Mouse (Mus musculus): ENCODE measurements around the gene Carns1. TPM values are rescaled to one million over a fixed set of nuclear protein-coding genes. Genes with fewer than 3 reads are reported as not detected.
"Not testable (repeated sequence)": the region's sequence is repeated elsewhere in the genome, so short reads cannot be mapped to it uniquely, and the experiment has no call there.

The Carns1 gene
- polyA plus RNA-seq, 1 experiment, result 21.4 TPM

DNA sequence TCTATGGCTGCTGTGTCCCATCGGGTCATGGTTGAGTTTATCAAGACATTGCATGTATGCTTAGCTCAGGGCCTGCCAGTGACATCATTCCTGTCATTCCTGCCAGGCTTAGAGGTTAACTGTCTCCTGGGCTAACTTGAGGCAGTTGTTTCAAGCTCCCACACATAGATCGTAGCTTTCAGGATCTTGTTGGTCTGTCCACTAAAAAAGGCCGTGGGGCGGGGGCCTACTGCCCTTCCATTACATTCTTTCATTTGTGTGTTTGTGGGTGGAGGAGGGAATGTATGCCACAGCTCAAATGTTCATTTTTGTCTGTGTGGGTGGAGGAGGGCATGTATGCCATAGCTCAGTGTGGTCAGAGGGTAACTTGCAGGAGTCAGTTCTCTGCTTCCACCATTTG, 45.2 kb downstream of the Carns1 start:
- Histone ChIP-seq H3K4me1 (ENCODE audit: control insufficient read depth, insufficient read depth, low read length) (no peaks in the 10 kb centered on the region), H3K4me3 (ENCODE audit: insufficient read depth, low read length) (no peak overlapping the region), H3K27ac (ENCODE audit: insufficient read depth, low read length) (no peak overlapping the region)
- TF ChIP-seq CTCF (IDR thresholded peaks at IDR 0.05; ENCODE audit: extremely low read depth, insufficient read depth, low read length), result no peak
- no peak for TF ChIP-seq POLR2A (IDR thresholded peaks at IDR 0.05; ENCODE audit: extremely low read depth, insufficient read depth, low read length)

DNA sequence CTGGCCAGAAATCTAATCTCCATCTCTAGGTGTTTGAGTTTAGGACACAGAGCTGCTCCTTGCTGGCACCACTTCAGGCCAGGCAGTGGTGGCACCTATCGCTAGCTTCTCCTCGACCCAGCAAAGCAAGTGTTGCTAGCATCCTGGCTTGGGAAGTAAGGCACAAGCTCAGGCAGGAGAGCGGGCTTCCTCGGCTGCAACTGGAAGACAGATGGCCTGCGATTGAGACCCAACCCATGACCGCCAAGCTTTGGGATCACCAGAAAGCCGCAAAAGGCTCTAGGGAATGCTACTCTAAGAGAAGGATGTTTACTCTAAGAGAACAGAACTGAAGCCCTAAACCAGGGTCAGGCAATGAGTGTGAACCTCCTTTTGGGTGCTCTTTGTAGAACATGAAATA, 45.8 kb downstream of the Carns1 start:
- no peak overlapping the region for H3K27ac ChIP-seq (ENCODE audit: insufficient read depth, low read length)
- TF ChIP-seq CTCF (IDR thresholded peaks at IDR 0.05; ENCODE audit: extremely low read depth, insufficient read depth, low read length) (no peak), POLR2A (IDR thresholded peaks at IDR 0.05; ENCODE audit: extremely low read depth, insufficient read depth, low read length) (no peak)
- no peak overlapping the region for H3K4me3 ChIP-seq (ENCODE audit: insufficient read depth, low read length)
- H3K4me1 ChIP-seq (ENCODE audit: control insufficient read depth, insufficient read depth, low read length), result no peaks in the 10 kb centered on the region

DNA sequence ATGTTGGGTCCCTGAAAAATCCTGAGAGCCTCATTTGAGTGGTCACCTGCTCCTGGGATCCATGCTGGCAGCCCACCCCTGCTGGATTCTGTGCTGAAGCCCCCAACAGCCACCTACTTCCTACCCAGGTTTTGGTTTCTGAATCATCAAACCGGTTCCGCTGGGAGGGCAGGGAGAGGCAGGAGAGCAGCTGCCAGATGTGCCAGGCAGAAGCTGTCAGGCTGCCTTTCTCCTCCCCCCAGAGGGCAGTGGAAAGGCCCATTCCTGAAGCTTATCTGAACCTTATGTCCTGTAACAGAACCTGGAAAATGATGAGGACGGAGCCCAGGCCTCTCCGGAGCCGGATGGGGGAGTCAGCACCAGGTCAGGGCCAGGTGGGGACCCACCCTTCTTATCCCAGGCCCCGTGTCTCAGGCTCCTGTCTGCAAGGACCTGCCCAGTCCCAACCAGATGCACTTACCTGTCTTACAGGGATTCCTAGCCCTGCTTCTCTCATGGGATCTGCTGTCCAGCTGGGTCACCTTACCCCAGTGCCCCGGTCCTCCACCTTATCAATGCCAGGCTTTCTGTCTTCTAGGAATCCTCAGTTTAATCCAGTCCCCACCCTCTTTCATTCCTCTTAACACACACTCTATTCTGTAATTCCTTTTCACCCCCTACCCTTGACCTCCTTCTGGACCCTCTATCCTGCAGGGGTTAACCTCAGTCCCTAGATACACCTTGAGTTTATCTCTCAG, 48.4 kb downstream of the Carns1 start:
- TF ChIP-seq CTCF (IDR thresholded peaks at IDR 0.05; ENCODE audit: extremely low read depth, insufficient read depth, low read length), result no peak
- no peak for TF ChIP-seq POLR2A (IDR thresholded peaks at IDR 0.05; ENCODE audit: extremely low read depth, insufficient read depth, low read length)
- Histone ChIP-seq H3K4me3 (ENCODE audit: insufficient read depth, low read length) (peak overlapping the region; percentile 91), H3K4me1 (ENCODE audit: control insufficient read depth, insufficient read depth, low read length) (no peaks in the 10 kb centered on the region), H3K27ac (ENCODE audit: insufficient read depth, low read length) (peak overlapping the region; percentile 41; the same call in 1 of the 2 replicates)

DNA sequence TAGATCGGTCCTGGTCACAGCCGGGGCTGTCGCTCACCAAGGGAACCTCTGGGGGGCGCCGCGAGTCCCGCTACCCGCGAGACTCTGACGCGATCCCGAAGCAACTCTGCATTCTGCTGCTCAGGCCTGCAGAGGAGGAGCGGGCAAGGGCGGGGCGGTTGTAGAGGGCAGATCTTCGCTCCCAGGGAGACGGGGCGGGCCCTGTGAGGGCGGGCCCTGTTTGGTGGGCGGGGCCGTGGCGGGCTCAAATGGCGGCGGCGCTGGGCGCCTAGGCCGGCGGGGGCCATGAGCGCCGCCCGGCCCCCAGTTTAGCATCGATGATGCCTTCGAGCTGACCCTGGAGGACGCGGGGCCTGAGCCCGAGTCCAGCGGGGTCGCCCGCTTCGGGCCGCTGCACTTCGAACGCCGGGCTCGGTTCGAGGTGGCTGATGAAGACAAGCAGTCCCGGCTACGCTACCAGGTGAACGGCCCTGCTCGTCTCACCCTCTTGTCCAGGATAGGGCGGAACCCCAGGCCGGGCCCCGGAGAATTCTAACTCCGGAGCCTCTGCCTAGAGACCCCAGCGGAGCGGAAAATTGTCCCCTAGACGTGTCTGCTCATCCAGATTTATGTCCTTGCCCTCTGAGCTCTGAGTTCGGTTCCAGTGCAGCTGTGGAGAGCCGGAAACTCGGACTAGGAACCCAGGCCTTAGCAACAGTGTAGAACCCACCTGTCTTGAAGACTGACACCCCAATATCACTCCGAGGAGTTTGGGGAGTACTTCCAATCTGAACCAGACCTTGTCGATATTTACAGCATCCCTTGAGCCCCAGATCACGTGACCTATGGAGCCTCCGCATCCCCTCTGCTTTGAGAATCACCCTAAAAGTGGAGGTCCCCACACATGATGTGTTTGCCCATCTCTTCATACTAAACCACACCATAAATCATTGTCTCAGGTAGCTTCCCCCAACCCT, 49.3 kb downstream of the Carns1 start, which contains the start of gene Aip:
Gene Aip (minus strand): TSS at position 118 of the 956 bp plus-strand sequence.
- Histone ChIP-seq H3K27ac (ENCODE audit: insufficient read depth, low read length) (peak within 1 kb of the TSS; percentile 84), H3K4me3 (ENCODE audit: insufficient read depth, low read length) (peak within 1 kb of the TSS; percentile 91), H3K4me1 (ENCODE audit: control insufficient read depth, insufficient read depth, low read length) (no peaks in the 10 kb centered on the region)
- 0 out of 2 replicates have a peak, but pooled peaks have one; percentile 3 for TF ChIP-seq POLR2A (IDR thresholded peaks at IDR 0.05; ENCODE audit: extremely low read depth, insufficient read depth, low read length)
- TF ChIP-seq CTCF (IDR thresholded peaks at IDR 0.05; ENCODE audit: extremely low read depth, insufficient read depth, low read length), result peak; percentile 32; the same call in 1 of the 2 replicates

DNA sequence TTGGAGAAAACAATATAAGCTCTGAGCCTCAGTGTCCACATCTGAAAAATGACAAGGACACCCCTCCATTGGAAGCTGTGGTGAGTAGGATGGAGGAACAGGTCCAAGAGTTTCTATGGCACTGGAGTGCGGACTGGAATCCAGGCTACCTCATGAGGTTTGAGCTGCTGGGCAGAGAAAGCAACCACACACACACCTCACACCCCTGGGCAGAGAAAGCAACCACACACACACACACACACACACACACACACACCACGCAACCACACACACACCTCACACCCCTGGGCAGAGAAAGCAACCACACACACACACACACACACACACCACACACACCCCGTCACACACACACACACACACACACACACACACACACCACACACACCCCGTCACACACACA, 50.0 kb downstream of the Carns1 start:
- H3K4me3 ChIP-seq (ENCODE audit: insufficient read depth, low read length), result peak overlapping the region; percentile 91
- H3K27ac ChIP-seq (ENCODE audit: insufficient read depth, low read length), result peak overlapping the region; percentile 84
- not testable (repeated sequence) for H3K4me1 ChIP-seq (ENCODE audit: control insufficient read depth, insufficient read depth, low read length)

DNA sequence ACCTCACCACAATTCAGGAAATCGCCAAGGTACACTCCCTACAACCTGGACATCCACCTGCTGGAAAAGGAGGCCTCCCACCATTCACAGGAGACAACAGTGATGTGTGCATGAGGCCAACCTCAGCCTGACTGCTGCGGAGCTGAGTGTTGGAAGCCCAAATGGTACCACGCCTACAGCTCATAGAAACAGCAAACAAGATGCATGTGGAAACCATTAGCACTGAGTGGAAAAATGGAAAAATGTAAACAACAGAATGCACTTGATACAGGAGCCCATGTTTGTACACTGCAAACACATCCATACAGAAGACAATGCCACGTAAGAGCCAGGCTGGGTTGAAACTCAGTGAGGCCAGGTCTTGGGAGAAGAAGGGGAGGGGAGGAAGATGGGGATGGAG, 50.8 kb downstream of the Carns1 start:
- Histone ChIP-seq H3K4me3 (ENCODE audit: insufficient read depth, low read length) (no peak overlapping the region), H3K27ac (ENCODE audit: insufficient read depth, low read length) (no peak overlapping the region), H3K4me1 (ENCODE audit: control insufficient read depth, insufficient read depth, low read length) (peaks cover 4% of the 10 kb centered on the region; the same call in 1 of the 2 replicates)
- TF ChIP-seq CTCF (IDR thresholded peaks at IDR 0.05; ENCODE audit: extremely low read depth, insufficient read depth, low read length), result no peak
- no peak for TF ChIP-seq POLR2A (IDR thresholded peaks at IDR 0.05; ENCODE audit: extremely low read depth, insufficient read depth, low read length)

DNA sequence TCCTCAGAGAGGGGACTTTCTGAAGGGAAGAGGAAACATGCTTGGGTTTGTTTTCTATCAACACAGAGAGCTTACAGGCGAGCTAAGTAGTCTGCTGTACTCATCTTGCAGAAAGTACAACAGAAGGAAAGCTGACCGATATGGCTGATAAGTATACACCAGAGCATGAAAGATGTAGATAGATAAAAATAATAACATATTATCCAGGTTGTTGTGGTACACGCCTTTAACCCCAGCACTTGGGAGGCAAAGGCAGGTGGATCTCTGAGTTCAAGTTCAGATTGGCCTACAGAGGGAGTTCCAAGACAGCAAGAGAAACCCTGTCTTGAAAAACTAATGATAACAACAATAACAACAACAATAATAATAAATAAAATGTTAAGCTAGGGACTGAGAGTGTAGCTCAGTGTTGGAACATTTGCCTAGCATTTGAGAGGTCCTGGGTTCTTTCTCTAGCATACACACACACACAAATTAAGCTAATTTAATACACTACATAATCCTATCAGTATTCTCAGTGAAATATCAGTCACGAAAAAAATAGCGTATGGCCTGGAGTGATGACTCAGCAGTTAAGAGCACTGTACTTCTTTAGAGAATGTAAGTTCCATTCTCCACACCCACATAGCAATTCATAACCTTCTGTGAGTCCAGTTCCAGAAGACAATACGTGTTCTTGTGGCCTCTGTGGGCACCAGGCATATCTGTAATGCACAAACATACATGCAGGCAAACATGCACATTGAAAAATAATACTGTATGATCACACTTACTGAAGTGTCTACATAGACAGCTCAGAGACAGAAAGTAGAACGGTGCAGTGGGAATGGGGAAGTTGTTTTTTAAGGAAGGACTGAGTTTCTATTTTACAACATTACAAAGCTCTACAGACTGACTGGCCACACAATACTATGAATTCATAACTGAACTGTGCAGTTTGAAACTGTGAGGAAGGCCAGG, 52.6 kb downstream of the Carns1 start:
- peaks cover 5% of the 10 kb centered on the region for H3K4me1 ChIP-seq (ENCODE audit: control insufficient read depth, insufficient read depth, low read length)
- H3K27ac ChIP-seq (ENCODE audit: insufficient read depth, low read length), result no peak overlapping the region
- H3K4me3 ChIP-seq (ENCODE audit: insufficient read depth, low read length), result no peak overlapping the region
- no peak for TF ChIP-seq CTCF (IDR thresholded peaks at IDR 0.05; ENCODE audit: extremely low read depth, insufficient read depth, low read length)

DNA sequence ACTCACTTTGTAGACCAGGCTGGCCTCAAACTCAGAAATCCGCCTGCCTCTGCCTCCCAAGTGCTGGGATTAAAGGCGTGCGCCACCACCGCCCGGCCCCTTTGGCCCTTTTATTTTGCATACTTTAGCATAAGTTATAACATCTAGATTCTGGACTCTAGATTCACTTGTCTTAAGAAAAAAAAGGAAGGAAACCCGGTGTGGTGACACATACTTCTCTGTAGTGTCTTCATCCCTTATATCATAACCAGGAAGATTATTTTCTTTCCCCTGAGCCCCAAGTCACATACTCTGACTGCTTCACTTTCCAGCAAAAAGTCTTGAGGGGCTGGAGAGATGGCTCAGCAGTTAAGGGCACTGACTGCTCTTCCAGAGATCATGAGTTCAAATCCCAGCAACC, 53.4 kb downstream of the Carns1 start:
- not testable (repeated sequence) for H3K27ac ChIP-seq (ENCODE audit: insufficient read depth, low read length); H3K4me1 ChIP-seq (ENCODE audit: control insufficient read depth, insufficient read depth, low read length); H3K4me3 ChIP-seq (ENCODE audit: insufficient read depth, low read length)

DNA sequence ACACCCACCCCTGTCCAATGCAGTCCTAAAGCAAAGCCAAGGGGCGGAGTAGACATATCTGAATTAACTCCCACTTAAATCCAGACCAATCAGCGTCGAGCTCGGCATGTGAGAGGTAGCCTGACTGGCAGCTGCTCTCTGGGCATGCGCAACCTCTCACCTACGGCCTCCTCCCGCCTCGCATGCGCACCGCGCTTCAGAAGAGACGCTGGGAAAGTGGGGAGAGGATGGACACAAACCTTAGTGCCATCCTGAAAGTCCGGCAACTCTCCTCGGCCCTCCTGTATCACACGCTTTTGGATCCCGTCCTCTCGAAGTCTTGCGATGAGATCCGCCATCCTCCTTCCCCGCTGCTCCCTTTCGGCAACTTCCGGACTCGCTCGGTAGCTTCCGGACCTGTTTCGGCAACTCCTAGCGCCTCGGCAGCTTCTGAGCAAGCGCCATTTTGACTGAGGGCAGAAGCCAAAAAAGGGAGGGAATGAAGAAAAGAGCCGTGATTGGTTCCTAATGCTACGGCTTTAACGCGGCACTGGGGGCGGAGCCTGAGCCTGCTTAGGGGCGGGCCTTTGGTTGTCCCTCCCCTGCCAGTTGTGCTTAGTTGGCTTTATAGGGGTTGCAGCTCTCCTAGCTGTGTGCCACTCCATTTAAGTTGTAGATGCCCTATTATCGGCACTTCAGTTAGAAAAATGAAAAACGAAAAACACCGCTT, 54.0 kb downstream of the Carns1 start:
- H3K4me3 ChIP-seq (ENCODE audit: insufficient read depth, low read length), result peak overlapping the region; percentile 47
- peak overlapping the region; percentile 26 for H3K27ac ChIP-seq (ENCODE audit: insufficient read depth, low read length)
- H3K4me1 ChIP-seq (ENCODE audit: control insufficient read depth, insufficient read depth, low read length), result peaks cover 5% of the 10 kb centered on the region
- TF ChIP-seq POLR2A (IDR thresholded peaks at IDR 0.05; ENCODE audit: extremely low read depth, insufficient read depth, low read length), result peak; percentile 82
- no peak for TF ChIP-seq CTCF (IDR thresholded peaks at IDR 0.05; ENCODE audit: extremely low read depth, insufficient read depth, low read length)
